ENCODE assay signal across 8 mouse cellular contexts in the genomic region with DNA sequence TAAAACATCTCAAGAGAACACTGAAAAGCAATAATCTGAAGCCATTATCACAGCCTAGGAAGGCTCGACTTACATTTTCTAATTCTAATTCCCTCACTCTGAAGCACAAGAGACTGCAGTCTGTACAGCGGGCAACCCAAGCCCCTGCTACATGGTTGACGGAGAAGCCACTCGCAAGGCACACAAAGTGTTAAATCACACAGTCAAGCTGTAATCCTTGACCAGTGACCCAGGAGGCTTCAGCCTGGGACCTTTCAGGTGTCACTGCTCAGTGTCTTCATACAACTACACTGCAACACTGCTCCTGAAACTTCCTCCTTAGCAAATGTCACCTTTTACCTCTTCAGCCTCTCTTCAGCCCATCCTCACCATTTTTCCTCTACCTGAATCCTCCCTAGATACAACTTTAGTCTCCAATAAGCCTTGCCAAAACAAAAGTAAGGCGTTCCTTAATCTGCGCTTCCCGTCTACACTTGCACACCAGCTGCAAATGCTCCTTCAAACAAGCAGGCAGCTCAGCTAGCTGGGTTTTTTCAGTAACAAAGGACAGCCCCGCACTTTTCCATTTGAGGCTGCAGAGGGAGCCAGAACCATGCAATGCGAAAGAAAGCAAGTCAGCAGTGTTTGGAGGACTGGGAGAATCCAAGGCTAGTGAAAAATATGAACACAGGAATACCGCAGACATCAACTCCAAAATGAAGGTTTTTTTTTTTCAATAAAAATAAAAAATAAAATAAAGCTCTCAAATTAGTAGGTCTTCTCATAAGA.
A peak's percentile ranks its signal among the peaks of the same experiment; 100 is the strongest.
DNase-seq lines count a peak whose midpoint lies in the region; ATAC-seq and TF ChIP-seq lines count a peak whose summit lies in the region.

No protein-coding gene starts in this region.

- TF ChIP-seq POLR2A in cortical plate, adult 2 months (IDR thresholded peaks at IDR 0.05; ENCODE audit: extremely low read depth, insufficient read depth, low read length), result no peak

- 33% methylated on average over 10 of the region's 10 CpGs for WGBS in hindbrain, postnatal 0 days

- no peak overlapping the region for H3K27ac ChIP-seq in cortical plate, adult 2 months (ENCODE audit: insufficient read depth, low read length)
- no peak overlapping the region for H3K27ac ChIP-seq in hindbrain, postnatal 0 days

- no peak overlapping the region for H3K4me2 ChIP-seq in hindbrain, postnatal 0 days (ENCODE audit: low read depth, low read length)

- H3K9ac ChIP-seq in hindbrain, postnatal 0 days (replicated peaks; ENCODE audit: low read length), result no peak overlapping the region

- H3K27me3 ChIP-seq in hindbrain, postnatal 0 days (ENCODE audit: insufficient read depth, low read length), result no peaks in the 10 kb centered on the region

- no peak overlapping the region for H3K4me3 ChIP-seq in cortical plate, adult 2 months (ENCODE audit: insufficient read depth, low read length)
- no peak overlapping the region for H3K4me3 ChIP-seq in hindbrain, postnatal 0 days (ENCODE audit: low read length)

- TF ChIP-seq CTCF in cortical plate, adult 2 months (IDR thresholded peaks at IDR 0.05; ENCODE audit: extremely low read depth, insufficient read depth, low read length), result peak; percentile 99
- TF ChIP-seq CTCF in hindbrain, postnatal 0 days (IDR thresholded peaks at IDR 0.05; ENCODE audit: low read depth), result peak; percentile 94

- peak; percentile 63; the same call in 1 of the 2 replicates for ATAC-seq in hindbrain, postnatal 0 days

- DNase-seq in adrenal gland, adult 8-10 months, result peak; percentile 35
- peak; percentile 41 for DNase-seq in gastrocnemius, postnatal 25 days
- peak; percentile 90 for DNase-seq in hindbrain, postnatal 0 days (ENCODE audit: low spot score)
- peak; percentile 62 for DNase-seq in left cerebral cortex, adult 11 months (ENCODE audit: low spot score)
- DNase-seq in lung, postnatal 4 days, result peak; percentile 69 to 73
- peak; percentile 73 for DNase-seq in right cerebral cortex, postnatal 25 days
- DNase-seq in spleen, postnatal 14 days (ENCODE audit: low spot score in 2 of 2), result no peak

- peaks cover 3% of the 10 kb centered on the region; the same call in 1 of the 2 replicates for H3K4me1 ChIP-seq in cortical plate, adult 2 months (ENCODE audit: control insufficient read depth, insufficient read depth, low read length)
- H3K4me1 ChIP-seq in hindbrain, postnatal 0 days (ENCODE audit: insufficient read depth, low read length), result peaks cover 10% of the 10 kb centered on the region; the same call in 1 of the 2 replicates

- H3K9me3 ChIP-seq in hindbrain, postnatal 0 days (ENCODE audit: low read length), result no peaks in the 10 kb centered on the region

- no peaks in the 10 kb centered on the region for H3K36me3 ChIP-seq in hindbrain, postnatal 0 days (ENCODE audit: insufficient read depth, low read length)

Comparison
In these comparisons a context has a peak if more than half of its experiments do, and no peak if none do; other contexts are left out.
1. DNase-seq: peak in adrenal gland, adult 8-10 months (single experiment), gastrocnemius, postnatal 25 days (single experiment), hindbrain, postnatal 0 days (single experiment), left cerebral cortex, adult 11 months (single experiment), lung, postnatal 4 days (2 of 2) and right cerebral cortex, postnatal 25 days (single experiment); none in spleen, postnatal 14 days (0 of 2).